Mouse (Mus musculus): ENCODE results near the gene Pmpcb. TPM values are rescaled to one million over a fixed set of nuclear protein-coding genes. Genes with fewer than 3 reads are reported as not detected.
"Not testable (repeated sequence)": the region's sequence is repeated elsewhere in the genome, so short reads cannot be mapped to it uniquely, and the experiment has no call there.

Pmpcb gene
- polyA plus RNA-seq (2012; rRNA removed), result 9.2 and 14.6 TPM in 2 replicates

- Histone ChIP-seq H3K4me1 (ENCODE audit: control insufficient read depth, insufficient read depth, insufficient read length, low read length) (peaks cover 5% of the 10 kb centered on the region; the same call in 1 of the 2 replicates), H3K4me3 (ENCODE audit: low read depth, low read length) (peak within 1 kb of the TSS; percentile 99), H3K27ac (ENCODE audit: insufficient read depth, low read depth, low read length) (no peak within 1 kb of the TSS), H3K36me3 (ENCODE audit: control insufficient read depth, insufficient read depth, low read length) (peaks cover 16% of the 10 kb centered on the region), H3K27me3 (ENCODE audit: control insufficient read depth, insufficient read depth, low read length) (no peaks in the 10 kb centered on the region)
- TF ChIP-seq CTCF (IDR thresholded peaks at IDR 0.05; ENCODE audit: extremely low read depth, insufficient read length, insufficient replicate concordance, low read depth, low read length) (peak; percentile 91), POLR2A (IDR thresholded peaks at IDR 0.05; ENCODE audit: low read depth, low read length) (peak; percentile 48; the same call in 1 of the 2 replicates)
- WGBS, result under 1% methylated on average over 42 of the region's 42 CpGs
Observed at GRCm38 (mm10) chr5:21736956-21737585, at the start of gene Pmpcb. Pmpcb (plus strand) TSS chr5:21737141.

- Histone ChIP-seq H3K27ac (ENCODE audit: insufficient read depth, low read depth, low read length) (no peak overlapping the region), H3K36me3 (ENCODE audit: control insufficient read depth, insufficient read depth, low read length) (0 out of 2 replicates have a peak, but pooled peaks cover 1% of the 10 kb centered on the region), H3K4me1 (ENCODE audit: control insufficient read depth, insufficient read depth, insufficient read length, low read length) (peaks cover 10% of the 10 kb centered on the region; the same call in 1 of the 2 replicates), H3K27me3 (ENCODE audit: control insufficient read depth, insufficient read depth, low read length) (no peaks in the 10 kb centered on the region), H3K4me3 (ENCODE audit: low read depth, low read length) (no peak overlapping the region)
- WGBS, result 80% methylated on average over 5 of the region's 5 CpGs
- no peak for TF ChIP-seq CTCF (IDR thresholded peaks at IDR 0.05; ENCODE audit: extremely low read depth, insufficient read length, insufficient replicate concordance, low read depth, low read length)
- TF ChIP-seq POLR2A (IDR thresholded peaks at IDR 0.05; ENCODE audit: low read depth, low read length), result no peak
Observed at GRCm38 (mm10) chr5:21692230-21692629, 44.7 kb upstream of the Pmpcb start.

- Histone ChIP-seq H3K4me1 (ENCODE audit: control insufficient read depth, insufficient read depth, insufficient read length, low read length) (peaks cover 10% of the 10 kb centered on the region; the same call in 1 of the 2 replicates), H3K4me3 (ENCODE audit: low read depth, low read length) (no peak overlapping the region), H3K36me3 (ENCODE audit: control insufficient read depth, insufficient read depth, low read length) (0 out of 2 replicates have a peak, but pooled peaks cover 1% of the 10 kb centered on the region), H3K27ac (ENCODE audit: insufficient read depth, low read depth, low read length) (no peak overlapping the region), H3K27me3 (ENCODE audit: control insufficient read depth, insufficient read depth, low read length) (no peaks in the 10 kb centered on the region)
- WGBS, result 13% methylated on average over 3 of the region's 3 CpGs
- no peak for TF ChIP-seq POLR2A (IDR thresholded peaks at IDR 0.05; ENCODE audit: low read depth, low read length)
- TF ChIP-seq CTCF (IDR thresholded peaks at IDR 0.05; ENCODE audit: extremely low read depth, insufficient read length, insufficient replicate concordance, low read depth, low read length), result no peak
Observed at GRCm38 (mm10) chr5:21693372-21693870, 43.5 kb upstream of the Pmpcb start.

- TF ChIP-seq CTCF (IDR thresholded peaks at IDR 0.05; ENCODE audit: extremely low read depth, insufficient read length, insufficient replicate concordance, low read depth, low read length) (no peak), POLR2A (IDR thresholded peaks at IDR 0.05; ENCODE audit: low read depth, low read length) (no peak)
- WGBS, result 39% methylated on average over 3 of the region's 3 CpGs
- H3K36me3 ChIP-seq (ENCODE audit: control insufficient read depth, insufficient read depth, low read length), result no peaks in the 10 kb centered on the region
Observed at GRCm38 (mm10) chr5:21694854-21695490, 42.0 kb upstream of the Pmpcb start.

GRCm38 (mm10) chr5:21699555-21699954, 37.4 kb upstream of the Pmpcb start:
- H3K27ac ChIP-seq (ENCODE audit: insufficient read depth, low read depth, low read length); H3K36me3 ChIP-seq (ENCODE audit: control insufficient read depth, insufficient read depth, low read length); H3K4me3 ChIP-seq (ENCODE audit: low read depth, low read length); H3K27me3 ChIP-seq (ENCODE audit: control insufficient read depth, insufficient read depth, low read length); H3K4me1 ChIP-seq (ENCODE audit: control insufficient read depth, insufficient read depth, insufficient read length, low read length): not testable (repeated sequence)
- WGBS, result 77% methylated on average over 3 of the region's 3 CpGs

More at GRCm38 (mm10) chr5:21694854-21695490, 42.0 kb upstream of the Pmpcb start:
- H3K4me1 ChIP-seq (ENCODE audit: control insufficient read depth, insufficient read depth, insufficient read length, low read length), result peaks cover 10% of the 10 kb centered on the region; the same call in 1 of the 2 replicates
- H3K27me3 ChIP-seq (ENCODE audit: control insufficient read depth, insufficient read depth, low read length), result no peaks in the 10 kb centered on the region
- no peak overlapping the region for H3K27ac ChIP-seq (ENCODE audit: insufficient read depth, low read depth, low read length)
- H3K4me3 ChIP-seq (ENCODE audit: low read depth, low read length), result no peak overlapping the region

GRCm38 (mm10) chr5:21700272-21700821, 36.6 kb upstream of the Pmpcb start:
- Histone ChIP-seq H3K27me3 (ENCODE audit: control insufficient read depth, insufficient read depth, low read length) (no peaks in the 10 kb centered on the region), H3K4me3 (ENCODE audit: low read depth, low read length) (no peak overlapping the region), H3K27ac (ENCODE audit: insufficient read depth, low read depth, low read length) (no peak overlapping the region), H3K36me3 (ENCODE audit: control insufficient read depth, insufficient read depth, low read length) (no peaks in the 10 kb centered on the region), H3K4me1 (ENCODE audit: control insufficient read depth, insufficient read depth, insufficient read length, low read length) (peaks cover 3% of the 10 kb centered on the region)
- 12% methylated on average over 10 of the region's 10 CpGs for WGBS
- TF ChIP-seq CTCF (IDR thresholded peaks at IDR 0.05; ENCODE audit: extremely low read depth, insufficient read length, insufficient replicate concordance, low read depth, low read length), result no peak
- TF ChIP-seq POLR2A (IDR thresholded peaks at IDR 0.05; ENCODE audit: low read depth, low read length), result no peak

- peaks cover 3% of the 10 kb centered on the region for H3K4me1 ChIP-seq (ENCODE audit: control insufficient read depth, insufficient read depth, insufficient read length, low read length)
- H3K27ac ChIP-seq (ENCODE audit: insufficient read depth, low read depth, low read length), result peak overlapping the region; percentile 15; the same call in 1 of the 2 replicates
- TF ChIP-seq POLR2A (IDR thresholded peaks at IDR 0.05; ENCODE audit: low read depth, low read length), result no peak
- TF ChIP-seq CTCF (IDR thresholded peaks at IDR 0.05; ENCODE audit: extremely low read depth, insufficient read length, insufficient replicate concordance, low read depth, low read length), result peak; percentile 28; the same call in 1 of the 2 replicates
- WGBS, result under 1% methylated on average over 22 of the region's 22 CpGs
- H3K27me3 ChIP-seq (ENCODE audit: control insufficient read depth, insufficient read depth, low read length), result no peaks in the 10 kb centered on the region
- peak overlapping the region; percentile 75 for H3K4me3 ChIP-seq (ENCODE audit: low read depth, low read length)
- H3K36me3 ChIP-seq (ENCODE audit: control insufficient read depth, insufficient read depth, low read length), result no peaks in the 10 kb centered on the region
Observed at GRCm38 (mm10) chr5:21700934-21701333, 36.0 kb upstream of the Pmpcb start.
